Mouse (Mus musculus) CD4-positive helper T cell, adult 2 months (primary cell): ENCODE data around the gene Gpd1.
"Not testable (repeated sequence)": the region's sequence is repeated elsewhere in the genome, so short reads cannot be mapped to it uniquely, and the experiment has no call there.

Experiments
- DNase-seq: peaks from one replicate; pipeline ENCODE4 v3.0.0-alpha.2; 2012; ENCODE audit warnings: low read depth, missing footprints, low spot score

Gene Gpd1

DNA sequence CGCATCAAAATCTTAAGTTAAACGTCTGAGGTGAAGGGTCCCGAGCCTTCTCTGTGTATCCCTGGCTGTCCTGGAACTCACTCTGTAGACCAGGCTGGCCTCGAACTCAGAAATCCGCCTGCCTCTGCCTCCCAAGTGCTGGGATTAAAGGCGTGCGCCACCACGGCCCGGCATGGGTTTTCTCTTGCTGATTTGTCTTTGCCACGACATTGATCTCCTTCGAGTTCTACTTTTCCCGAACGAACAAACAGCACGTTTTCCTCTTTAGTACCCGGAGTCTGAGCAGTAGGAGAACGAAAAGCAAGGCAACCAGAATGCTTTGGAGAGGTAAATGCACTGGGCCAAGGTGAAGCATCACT lies 15.7 kb upstream of the Gpd1 start:
- DNase-seq, result not testable (repeated sequence)

DNA sequence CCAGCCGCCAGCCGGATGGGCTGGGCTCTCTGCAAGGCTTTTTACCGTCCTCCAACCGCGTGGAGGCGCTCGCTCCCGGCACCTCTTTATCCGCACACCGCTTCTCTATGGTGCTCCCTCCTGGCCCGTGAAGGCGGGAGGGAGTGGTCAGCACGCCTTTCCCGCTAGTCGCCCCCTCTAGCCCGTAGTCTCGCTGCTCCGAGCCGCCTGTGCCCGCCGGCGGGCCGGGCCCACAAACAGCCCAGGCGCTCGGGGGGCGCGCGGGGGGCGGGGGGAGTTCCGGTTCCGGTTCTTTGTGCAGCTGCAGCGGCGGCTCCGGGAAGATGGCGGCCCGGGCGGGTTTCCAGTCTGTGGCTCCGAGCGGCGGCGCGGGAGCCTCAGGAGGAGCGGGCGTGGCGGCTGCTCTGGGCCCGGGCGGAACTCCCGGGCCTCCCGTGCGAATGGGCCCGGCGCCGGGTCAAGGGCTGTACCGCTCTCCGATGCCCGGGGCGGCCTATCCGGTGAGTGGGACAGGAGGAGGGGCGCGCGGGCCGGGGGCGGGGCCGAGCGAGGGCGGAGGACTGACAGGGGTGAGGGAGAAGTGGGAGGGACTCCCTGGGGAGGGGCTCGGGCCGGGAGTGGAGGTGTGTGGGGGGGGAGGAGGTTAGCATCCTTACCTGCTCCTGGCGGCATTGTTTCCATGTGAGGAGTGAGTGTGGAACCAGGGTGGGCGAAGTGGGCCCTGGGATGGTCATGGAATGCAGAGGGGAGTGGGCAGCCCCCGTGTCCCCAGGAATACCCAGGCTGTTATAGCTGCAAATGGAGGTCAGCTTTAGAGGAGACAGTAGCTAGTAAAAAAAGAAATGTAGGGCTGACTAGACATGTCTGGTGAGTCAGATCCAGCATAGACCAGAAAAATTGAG lies 15.1 kb upstream of the Gpd1 start, which contains the start of gene Smarcd1:
Gene Smarcd1 (plus strand): TSS at position 131 of the 902 bp plus-strand sequence.
- peak; percentile 91 for DNase-seq

DNA sequence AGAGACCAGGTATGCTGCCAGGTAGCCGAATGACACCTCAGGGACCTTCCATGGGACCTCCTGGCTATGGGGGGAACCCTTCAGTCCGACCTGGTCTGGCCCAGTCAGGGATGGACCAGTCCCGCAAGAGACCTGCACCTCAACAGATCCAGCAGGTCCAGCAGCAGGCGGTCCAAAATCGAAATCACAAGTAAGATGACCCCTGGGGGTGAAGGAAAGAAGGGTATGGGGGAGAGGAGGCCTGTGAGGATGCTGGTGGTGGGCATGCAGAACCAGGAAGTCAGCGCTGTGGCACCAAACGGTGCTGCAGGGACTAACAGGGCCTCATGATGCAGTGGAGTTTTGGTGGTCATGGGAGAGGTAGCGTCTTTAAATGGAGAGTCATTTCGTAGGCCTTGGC lies 14.2 kb upstream of the Gpd1 start:
- DNase-seq, result peak; percentile 28

DNA sequence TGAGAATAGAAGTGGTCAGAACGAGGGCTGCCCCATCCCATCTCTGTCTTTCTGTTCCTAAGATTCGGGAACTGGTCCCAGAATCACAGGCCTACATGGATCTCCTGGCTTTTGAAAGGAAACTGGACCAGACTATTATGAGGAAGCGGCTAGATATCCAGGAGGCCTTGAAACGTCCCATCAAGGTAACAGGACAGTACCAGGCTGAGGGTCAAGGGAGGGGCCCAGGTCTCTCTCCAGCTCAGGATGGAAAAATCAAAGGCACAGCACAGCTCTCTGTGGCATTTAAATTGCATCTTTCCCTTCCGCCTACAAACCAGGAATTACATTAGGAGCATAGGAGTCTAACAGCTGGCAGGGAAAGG lies 13.7 kb upstream of the Gpd1 start:
- DNase-seq, result no peak

DNA sequence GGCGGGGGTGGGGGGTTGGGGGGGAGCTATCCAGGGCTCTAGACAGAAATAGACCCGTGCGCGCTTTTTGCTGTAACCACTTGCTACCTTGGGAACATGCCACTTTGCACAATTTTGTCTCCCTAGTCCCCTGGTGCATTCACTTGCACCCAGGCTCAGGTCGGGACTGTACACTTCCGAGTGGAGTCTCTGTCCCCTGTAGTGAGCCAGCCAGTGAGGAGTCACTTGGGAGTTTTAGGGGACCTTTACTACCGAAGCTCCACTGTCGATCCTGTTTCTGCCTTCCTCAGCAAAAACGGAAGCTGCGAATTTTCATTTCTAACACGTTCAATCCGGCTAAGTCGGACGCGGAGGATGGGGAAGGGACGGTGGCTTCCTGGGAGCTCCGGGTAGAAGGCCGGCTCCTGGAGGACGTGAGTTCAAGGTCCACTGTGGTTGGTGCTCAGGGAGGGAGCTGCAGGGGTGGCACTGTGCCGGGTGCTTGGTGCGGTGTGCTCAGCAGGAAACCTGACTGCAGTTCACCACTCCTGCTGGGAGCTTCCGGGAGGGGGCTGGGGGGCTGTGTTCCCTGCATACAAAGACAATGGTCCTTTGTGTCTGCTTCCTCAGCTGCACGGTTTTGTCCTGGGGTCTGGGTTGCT lies 13.2 kb upstream of the Gpd1 start:
- DNase-seq, result no peak

DNA sequence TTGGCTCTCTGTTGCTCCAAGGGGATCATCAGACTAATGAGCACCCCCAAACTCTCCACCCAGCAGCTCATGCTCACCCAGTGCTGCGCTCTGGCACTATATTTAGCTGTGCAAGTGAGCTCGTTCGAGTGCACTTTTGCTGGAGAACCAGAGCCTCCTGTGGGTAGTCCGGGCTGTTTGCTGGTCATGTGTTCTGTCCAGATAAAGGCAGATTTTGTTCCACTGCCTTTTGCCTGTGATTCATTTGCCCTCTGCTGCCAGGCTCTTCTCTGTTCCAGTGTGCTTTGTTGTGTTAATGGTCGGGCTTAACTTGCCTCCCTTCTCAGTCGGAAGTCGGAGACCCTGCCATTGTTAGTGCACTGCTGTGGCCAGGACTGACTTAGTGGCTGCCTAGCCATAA lies 12.4 kb upstream of the Gpd1 start:
- DNase-seq, result no peak

DNA sequence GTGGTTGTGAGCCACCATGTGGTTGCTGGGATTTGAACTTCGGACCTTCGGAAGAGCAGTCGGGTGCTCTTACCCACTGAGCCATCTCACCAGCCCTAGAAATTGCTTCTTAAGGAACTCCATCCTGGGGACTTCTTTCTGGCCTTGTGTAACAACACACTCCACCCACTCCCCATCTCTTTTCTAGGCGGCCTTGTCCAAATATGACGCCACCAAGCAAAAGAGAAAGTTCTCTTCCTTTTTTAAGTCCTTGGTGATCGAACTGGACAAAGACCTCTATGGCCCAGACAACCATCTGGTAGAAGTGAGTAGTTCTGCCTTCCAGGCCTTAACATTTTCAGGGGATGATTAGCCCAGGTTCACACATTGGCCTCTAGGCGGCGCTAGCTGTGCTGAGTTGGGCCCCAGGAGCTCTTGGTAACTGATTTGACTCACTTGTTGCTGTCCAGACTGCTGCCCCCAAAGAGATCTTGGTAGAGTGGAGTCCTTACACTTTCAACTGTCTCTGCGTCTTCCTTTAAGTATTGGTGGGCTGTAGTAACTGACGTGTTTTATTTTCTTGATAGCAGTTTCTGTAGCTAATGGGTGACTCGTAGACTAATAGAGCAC lies 11.8 kb upstream of the Gpd1 start, which contains the start of gene Gm17349:
Gene Gm17349 (minus strand): TSS at position 51 of the 609 bp plus-strand sequence.
- DNase-seq, result peak; percentile 66

DNA sequence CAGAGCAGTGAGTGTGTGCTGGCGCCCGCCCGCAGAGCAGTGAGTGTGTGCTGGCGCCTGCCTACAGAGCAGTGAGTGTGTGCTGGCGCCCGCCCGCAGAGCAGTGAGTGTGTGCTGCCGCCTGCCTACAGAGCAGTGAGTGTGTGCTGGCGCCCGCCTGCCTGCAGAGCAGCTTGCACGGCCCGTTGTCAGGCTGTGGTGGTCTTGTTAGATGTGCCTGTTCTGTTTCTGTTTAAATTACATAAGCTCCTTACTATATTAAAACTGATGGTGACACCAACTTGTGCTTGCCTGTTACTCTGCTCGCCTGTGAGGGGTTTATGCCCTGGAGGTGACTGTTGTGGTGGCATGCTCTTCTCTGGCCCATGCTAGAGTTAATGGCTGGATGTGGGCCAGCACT lies 9.1 kb upstream of the Gpd1 start:
- DNase-seq, result no peak

DNA sequence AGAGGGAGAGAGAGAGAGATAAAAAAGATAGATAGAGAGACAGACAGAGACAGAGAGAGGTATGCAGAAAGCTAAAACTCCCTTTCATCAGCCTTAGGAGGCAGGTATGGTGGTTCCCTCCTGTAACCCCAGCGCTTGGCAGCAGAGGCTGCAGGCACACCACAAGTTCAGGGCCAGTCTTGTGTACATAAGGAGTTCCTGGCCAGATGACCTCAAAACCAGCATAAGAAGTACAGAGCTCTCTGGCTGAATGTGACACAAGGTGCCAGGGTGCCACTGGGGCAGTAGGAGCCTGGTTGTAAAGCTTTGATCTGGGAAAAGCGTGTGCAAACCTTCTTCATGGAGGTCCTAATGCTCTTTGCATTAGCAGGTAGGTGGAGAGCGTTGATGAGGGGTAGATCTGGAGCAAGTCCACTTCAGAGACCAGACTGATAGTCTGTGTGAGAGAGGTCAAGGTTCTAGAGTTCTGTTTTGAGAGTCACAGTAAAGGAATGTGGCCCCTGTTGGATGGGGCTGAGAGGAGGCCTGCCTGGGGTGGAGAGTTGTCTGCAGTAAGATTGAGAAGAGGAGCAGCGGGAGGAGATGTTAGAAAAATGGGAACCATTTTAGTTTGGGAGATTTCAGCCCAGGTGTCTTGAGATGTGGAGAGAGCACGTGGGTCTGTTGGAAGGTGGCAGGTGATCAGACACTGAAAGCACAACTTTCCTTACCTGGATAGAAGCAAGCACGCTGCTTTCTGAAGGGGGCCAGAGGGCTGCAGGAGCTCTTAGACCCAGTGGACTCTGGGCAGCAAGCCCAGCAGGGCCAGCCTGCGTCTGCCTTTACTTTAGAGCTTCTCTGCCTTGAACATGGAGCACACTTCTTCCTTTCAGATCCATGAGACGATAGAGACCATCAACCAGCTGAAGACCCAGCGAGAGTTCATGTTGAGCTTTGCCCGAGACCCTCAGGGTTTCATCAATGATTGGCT lies 6.8 kb upstream of the Gpd1 start:
- DNase-seq, result no peak

DNA sequence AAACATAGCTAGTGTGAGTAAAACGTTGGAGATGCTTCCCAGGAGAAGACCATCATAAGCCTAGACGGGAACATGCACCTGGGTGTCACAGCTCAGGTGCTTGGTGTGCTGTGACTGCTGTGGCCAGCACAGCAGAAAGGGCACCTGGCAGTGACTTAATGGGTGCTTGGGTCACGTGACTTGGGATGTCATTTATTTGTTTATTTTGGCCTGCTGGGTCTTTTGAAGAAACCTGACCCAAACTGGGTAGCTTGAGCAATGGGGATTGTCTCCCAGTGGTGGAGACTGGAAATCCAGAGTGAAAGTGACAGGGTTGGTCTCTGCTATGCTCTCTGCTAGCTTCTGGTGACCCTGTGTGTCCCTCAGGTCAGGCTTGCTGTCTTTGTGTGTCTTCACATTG lies 5.8 kb upstream of the Gpd1 start:
- DNase-seq, result no peak

DNA sequence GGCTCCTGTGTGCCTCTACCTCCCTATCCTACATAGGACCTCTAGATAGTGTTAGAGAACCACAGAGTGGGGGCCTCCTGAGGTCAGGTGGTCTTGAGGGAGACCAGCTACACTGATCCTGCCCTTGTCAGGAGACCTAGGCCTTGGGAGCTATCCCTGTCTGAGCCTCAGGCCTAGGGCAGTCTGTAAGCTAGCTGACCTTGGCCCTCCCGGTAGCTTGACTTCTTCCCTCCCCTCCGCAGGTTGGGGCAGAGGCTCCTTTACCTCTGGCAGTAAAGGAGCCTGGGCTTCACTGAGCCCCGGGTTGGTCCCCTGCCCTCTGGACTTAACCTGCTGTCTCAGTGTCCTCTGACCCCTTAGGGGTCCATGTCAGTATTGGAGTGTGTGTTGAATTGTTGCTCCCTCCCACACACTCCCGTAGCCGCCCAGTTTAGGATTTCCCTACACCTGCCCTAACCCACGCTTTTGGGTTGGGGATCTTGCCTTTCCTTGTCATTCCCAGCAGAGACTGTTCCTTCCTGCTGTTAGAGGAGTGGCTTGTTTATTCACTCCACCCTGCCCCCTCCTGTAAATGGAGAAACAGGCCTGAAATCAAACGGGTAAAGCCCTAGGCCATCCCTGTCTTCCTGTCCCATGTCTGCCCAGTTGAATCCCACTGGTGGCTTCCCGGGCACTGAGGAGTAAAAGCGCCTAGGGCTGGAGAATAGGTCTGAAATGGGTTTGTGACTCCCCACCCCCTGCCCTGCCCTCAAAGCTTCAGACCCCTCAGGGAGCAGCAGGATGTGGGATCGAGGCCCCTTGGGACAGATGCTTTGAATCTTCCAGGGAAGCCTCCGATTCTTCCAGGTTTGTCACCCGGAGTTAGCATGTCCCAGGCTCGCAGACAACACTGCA lies 4.4 kb upstream of the Gpd1 start:
- DNase-seq, result no peak

DNA sequence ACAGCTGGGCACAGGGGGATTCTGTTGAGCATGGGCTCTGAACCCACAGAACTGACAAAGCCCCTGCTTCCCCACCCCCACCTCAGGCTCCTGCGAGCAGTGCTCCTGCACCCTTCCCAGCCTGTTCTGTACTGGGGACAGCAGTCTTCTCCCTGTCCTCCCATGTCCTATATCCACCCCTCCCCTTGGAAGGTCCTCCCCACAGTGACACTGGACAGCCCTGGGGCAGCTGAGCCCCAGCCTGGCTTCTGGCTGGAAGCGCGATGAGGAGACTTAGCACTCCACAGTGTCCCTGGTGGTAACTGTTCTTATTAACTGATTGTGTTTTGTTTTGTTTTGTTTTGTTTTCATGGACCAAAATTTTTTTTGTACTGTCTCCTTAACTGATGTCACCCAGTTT lies 3.7 kb upstream of the Gpd1 start:
- no peak for DNase-seq

DNA sequence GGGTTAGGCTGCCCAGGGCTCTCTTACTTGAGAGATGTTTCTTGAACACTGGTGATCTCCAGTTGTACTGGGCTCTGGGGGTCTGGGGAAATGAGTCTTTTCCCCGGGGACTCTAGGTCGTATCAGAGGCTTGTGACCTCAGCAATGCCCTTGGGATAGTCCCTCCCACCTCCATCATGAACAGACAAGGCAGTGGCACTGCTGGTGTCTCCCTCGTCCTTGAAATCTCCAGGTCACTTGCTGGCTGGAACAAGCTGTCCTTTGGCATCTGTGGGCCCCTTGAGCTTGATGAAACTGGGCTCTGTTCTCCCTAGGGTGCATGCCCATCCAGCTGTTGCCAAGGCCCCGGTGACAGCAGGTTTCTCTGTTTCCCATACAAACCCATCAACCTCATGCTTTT lies 3.1 kb upstream of the Gpd1 start:
- DNase-seq, result no peak

DNA sequence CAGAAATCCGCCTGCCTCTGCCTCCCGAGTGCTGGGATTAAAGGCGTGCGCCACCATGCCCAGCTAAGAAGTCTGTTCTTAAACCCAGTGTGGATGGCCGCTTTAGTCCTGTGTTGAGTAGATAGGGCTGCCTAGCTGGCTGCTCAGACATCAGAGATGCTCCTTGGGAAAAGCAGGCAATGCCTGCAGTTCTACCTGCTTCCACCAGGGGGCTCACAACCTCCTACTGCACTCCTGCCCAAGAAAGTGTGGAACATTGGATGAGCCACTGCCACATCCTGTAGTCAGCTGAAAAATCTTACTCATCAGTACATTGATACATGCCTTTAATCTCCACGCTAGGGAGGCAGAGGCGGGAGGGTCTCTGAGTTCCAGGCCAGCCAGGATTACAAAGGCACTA lies 2.5 kb upstream of the Gpd1 start:
- peak; percentile 71 for DNase-seq

DNA sequence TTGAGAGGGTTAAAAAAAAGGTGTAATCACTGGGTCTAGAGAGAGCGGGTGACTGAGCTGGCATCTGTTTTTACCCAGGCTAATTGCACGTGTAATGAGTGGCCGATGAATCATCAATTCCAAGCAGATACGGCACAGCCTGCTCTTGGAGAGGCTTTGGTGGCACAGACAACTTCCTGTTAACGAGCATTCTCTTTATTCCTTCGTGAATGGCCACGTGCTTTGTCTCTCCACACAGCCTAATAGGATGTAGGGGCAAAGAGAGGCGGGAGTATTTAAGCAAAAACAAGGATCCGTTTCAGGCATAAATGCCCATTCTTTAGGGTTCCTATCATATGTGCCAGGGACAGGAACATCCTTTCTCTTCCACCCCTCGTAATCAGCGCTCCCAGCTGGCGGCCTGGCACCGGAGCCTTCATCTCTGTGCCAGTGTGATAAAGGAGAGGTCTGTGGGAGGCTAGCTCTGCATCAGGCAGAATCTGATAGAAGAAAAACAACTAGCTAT lies 1.9 kb upstream of the Gpd1 start:
- no peak for DNase-seq

DNA sequence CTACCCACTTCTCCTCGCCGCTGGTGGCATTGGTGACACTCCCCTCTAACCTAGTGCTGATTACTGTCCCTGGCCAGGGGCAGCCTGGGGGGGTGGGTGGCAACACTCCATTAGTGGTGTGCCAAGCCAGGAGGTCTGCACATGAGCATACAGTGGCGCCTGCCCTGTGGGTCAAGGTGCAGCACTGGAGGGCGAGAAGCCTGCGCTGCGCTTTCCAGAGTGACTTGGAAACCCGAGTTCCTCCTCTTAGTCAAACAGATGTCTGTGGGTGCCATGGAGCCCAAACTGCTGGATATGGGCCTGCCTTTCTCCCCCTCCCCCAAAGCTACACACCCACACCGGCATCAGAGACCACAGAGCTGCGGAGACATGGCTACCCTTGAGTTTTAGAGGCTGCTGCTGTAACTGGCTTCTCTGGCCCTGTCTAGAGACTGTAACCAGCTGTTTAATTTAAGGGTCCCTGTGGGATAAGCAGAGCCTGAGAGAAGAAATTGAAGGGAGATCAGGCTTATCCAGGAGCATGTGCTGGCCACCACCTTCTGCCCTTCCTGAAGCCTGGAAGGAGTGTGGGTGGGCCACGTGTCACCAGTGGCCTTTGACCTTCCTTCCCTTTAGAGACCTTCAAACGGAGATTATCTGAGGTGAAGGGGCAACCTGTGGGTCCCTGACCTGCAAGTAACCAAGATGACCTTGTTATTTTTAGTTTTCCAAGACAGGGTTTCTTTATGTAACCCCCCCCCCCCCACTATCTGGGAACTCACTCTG lies 1.2 kb upstream of the Gpd1 start:
- no peak for DNase-seq

DNA sequence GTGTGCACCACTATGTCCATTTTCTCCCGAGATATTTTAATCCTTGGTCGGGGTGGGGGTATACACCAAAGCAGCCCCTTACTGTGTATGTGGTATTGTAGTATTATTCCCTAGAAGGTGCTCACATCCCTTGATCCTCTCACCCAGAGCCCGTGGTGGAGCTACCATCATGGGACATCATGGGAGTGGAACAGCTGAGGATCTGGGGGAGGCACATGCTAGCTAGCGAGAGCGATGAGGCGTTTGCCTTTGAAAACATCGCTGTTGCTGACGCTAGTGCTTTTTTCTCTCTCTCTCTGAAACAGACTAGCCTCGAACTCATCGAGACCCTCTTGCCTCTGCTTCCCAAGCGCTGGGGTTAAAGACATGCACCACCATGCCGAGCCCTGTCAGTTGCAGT lies 501 bp upstream of the Gpd1 start:
- DNase-seq, result no peak

DNA sequence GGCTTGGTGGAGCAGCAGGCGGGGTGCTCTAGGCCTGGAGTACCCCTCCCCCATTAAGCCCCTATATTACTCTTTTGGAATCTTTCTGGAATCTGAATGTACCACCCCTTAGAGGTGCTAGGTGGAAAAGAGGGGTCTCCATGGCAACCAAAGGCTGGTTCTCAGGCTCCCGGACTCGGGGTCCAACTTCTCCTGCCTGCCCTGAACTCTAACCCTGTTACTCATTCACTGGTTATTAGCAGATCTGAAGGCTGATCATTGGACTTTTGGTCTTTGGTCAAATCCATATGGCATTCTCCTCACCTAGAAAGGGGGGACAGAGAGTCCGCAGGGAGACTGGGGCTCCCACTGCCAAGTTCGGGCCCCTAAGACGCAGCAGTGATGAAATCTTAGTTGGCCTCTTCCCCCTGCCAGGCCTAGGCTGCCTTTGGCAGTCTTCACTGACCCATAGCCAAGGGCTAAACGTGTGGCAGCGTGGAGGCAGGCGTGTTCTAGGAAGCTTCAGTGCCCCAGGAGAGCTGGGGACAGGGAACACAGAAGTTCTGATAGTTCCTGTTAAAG lies 1.2 kb downstream of the Gpd1 start:
- no peak for DNase-seq

DNA sequence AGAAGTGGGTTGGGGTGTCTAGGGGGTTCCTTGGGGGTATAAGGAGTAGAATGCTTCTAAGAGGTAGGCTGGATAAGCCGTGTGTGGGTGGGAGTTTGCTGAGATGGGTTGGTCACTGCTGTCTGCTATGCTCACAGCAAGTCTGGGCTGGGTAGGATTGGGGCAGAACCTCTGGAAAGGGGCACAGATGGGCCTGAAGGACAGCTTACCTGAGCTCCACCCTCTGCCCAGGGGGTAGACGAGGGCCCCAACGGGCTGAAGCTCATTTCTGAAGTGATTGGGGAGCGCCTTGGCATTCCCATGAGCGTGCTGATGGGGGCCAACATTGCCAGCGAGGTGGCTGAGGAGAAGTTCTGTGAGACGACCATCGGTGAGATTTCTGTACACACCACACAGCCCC lies 2.5 kb downstream of the Gpd1 start:
- DNase-seq, result no peak
